ENCODE assay signal across 9 mouse cellular contexts in genomic region chr9:75243730-75244406, GRCm38 (mm10). TPM values are rescaled to one million over a fixed set of nuclear protein-coding genes. Genes with fewer than 3 reads are reported as not detected.
A peak's percentile ranks its signal among the peaks of the same experiment; 100 is the strongest.
DNase-seq lines count a peak whose midpoint lies in the region; ATAC-seq and TF ChIP-seq lines count a peak whose summit lies in the region.
"Had no signal": no experiment of that assay in that cellular context is flagged by ENCODE, and none has a peak within 500 bp of the region (broad histone marks: within the 10 kb centered on the region; RNA-seq: fewer than 3 reads in every experiment).

No protein-coding gene starts in this region.

- DNase-seq in embryonic facial prominence, embryonic 11.5 days (ENCODE audit: low spot score) = no peak
- no peak for DNase-seq in embryonic facial prominence, embryonic 10.5 days (ENCODE audit: low spot score)
- DNase-seq in retina, postnatal 1 day = peak; percentile 48
- DNase-seq in retina, embryonic 14.5 days (ENCODE audit: low spot score) = no peak
- DNase-seq in right cerebral cortex, adult 18-20 months = no peak

- no peak overlapping the region for H3K9ac ChIP-seq in embryonic facial prominence, embryonic 11.5 days (replicated peaks; ENCODE audit: low read length)
- H3K9ac ChIP-seq in intestine, postnatal 0 days (ENCODE audit: low read depth, low read length) = no peak overlapping the region
- H3K9ac ChIP-seq in stomach, embryonic 16.5 days (ENCODE audit: low read length) = no peak overlapping the region

- H3K4me1 ChIP-seq in embryonic facial prominence, embryonic 11.5 days (ENCODE audit: control insufficient read depth, insufficient read depth, low read length) = 0 out of 2 replicates have a peak, but pooled peaks cover 2% of the 10 kb centered on the region
- H3K4me1 ChIP-seq in embryonic facial prominence, embryonic 10.5 days = peaks cover 7% of the 10 kb centered on the region
- no peaks in the 10 kb centered on the region for H3K4me1 ChIP-seq in intestine, postnatal 0 days (replicated peaks; ENCODE audit: control insufficient read depth, insufficient read depth, low read length)
- H3K4me1 ChIP-seq in stomach, embryonic 16.5 days (ENCODE audit: control insufficient read depth, insufficient read depth, low read length) = no peaks in the 10 kb centered on the region

- no peaks in the 10 kb centered on the region for H3K36me3 ChIP-seq in embryonic facial prominence, embryonic 11.5 days (replicated peaks; ENCODE audit: control insufficient read depth, insufficient read depth, low read depth, low read length)
- no peaks in the 10 kb centered on the region for H3K36me3 ChIP-seq in embryonic facial prominence, embryonic 10.5 days (replicated peaks)
- H3K36me3 ChIP-seq in intestine, postnatal 0 days (ENCODE audit: control insufficient read depth, insufficient read depth) = no peaks in the 10 kb centered on the region
- H3K36me3 ChIP-seq in stomach, embryonic 16.5 days (ENCODE audit: control insufficient read depth, insufficient read depth, low read length) = no peaks in the 10 kb centered on the region

- no peaks in the 10 kb centered on the region for H3K27me3 ChIP-seq in embryonic facial prominence, embryonic 11.5 days (ENCODE audit: control insufficient read depth, insufficient read depth, low read length)
- H3K27me3 ChIP-seq in embryonic facial prominence, embryonic 10.5 days (replicated peaks; ENCODE audit: low read depth, poor library complexity, severe bottlenecking) = no peaks in the 10 kb centered on the region
- H3K27me3 ChIP-seq in intestine, postnatal 0 days (replicated peaks; ENCODE audit: control insufficient read depth, insufficient read depth, low read length) = no peaks in the 10 kb centered on the region
- H3K27me3 ChIP-seq in stomach, embryonic 16.5 days (ENCODE audit: control insufficient read depth, insufficient read depth, low read length) = no peaks in the 10 kb centered on the region

- no peaks in the 10 kb centered on the region for H3K9me3 ChIP-seq in embryonic facial prominence, embryonic 11.5 days (replicated peaks; ENCODE audit: control insufficient read depth, low read length)
- H3K9me3 ChIP-seq in embryonic facial prominence, embryonic 10.5 days = no peaks in the 10 kb centered on the region
- H3K9me3 ChIP-seq in intestine, postnatal 0 days (ENCODE audit: control insufficient read depth) = no peaks in the 10 kb centered on the region
- no peaks in the 10 kb centered on the region for H3K9me3 ChIP-seq in stomach, embryonic 16.5 days (replicated peaks; ENCODE audit: control insufficient read depth, low read length)

- H3K4me3 ChIP-seq in embryonic facial prominence, embryonic 11.5 days (ENCODE audit: low read depth, low read length) = no peak overlapping the region
- H3K4me3 ChIP-seq in embryonic facial prominence, embryonic 10.5 days = no peak overlapping the region
- H3K4me3 ChIP-seq in intestine, postnatal 0 days (ENCODE audit: low read depth, low read length) = no peak overlapping the region
- no peak overlapping the region for H3K4me3 ChIP-seq in stomach, embryonic 16.5 days (replicated peaks; ENCODE audit: low read length)

- 20% methylated on average over 5 of the region's 5 CpGs for WGBS in embryonic facial prominence, embryonic 11.5 days
- 30% methylated on average over 5 of the region's 5 CpGs for WGBS in embryonic facial prominence, embryonic 10.5 days
- 16% methylated on average over 5 of the region's 5 CpGs for WGBS in intestine, postnatal 0 days
- WGBS in stomach, embryonic 16.5 days = 18% methylated on average over 5 of the region's 5 CpGs

- ATAC-seq in embryonic facial prominence, embryonic 11.5 days (replicated peaks; ENCODE audit: insufficient number of reproducible peaks, low FRiP score, low TSS enrichment, low read depth) = peak; percentile 56; the same call in 1 of the 2 replicates
- peak; percentile 57 for ATAC-seq in intestine, postnatal 0 days
- peak; percentile 77 for ATAC-seq in stomach, embryonic 16.5 days (ENCODE audit: insufficient read depth, low FRiP score)
- no peak for ATAC-seq in erythroid progenitor cell, adult 5-6 weeks (replicated peaks; ENCODE audit: low FRiP score, poor library complexity, severe bottlenecking)

- no peak for TF ChIP-seq CTCF in intestine, postnatal 0 days (IDR thresholded peaks at IDR 0.05; ENCODE audit: low read depth)

- H3K4me2 ChIP-seq in embryonic facial prominence, embryonic 11.5 days (ENCODE audit: low read depth, low read length) = no peak overlapping the region
- H3K4me2 ChIP-seq in intestine, postnatal 0 days (replicated peaks; ENCODE audit: low read depth) = no peak overlapping the region
- H3K4me2 ChIP-seq in stomach, embryonic 16.5 days (ENCODE audit: low read depth, low read length) = no peak overlapping the region

- no peak overlapping the region for H3K27ac ChIP-seq in embryonic facial prominence, embryonic 11.5 days (replicated peaks; ENCODE audit: low read depth, low read length)
- no peak overlapping the region for H3K27ac ChIP-seq in embryonic facial prominence, embryonic 10.5 days (replicated peaks)
- H3K27ac ChIP-seq in intestine, postnatal 0 days (ENCODE audit: low read depth, low read length) = no peak overlapping the region
- no peak overlapping the region for H3K27ac ChIP-seq in stomach, embryonic 16.5 days (ENCODE audit: low read length)
- H3K27ac ChIP-seq: macrophage had no signal

RNA-seq across cellular contexts. Expression of gene Myo5c, which starts 12.0 kb away (rescaled TPM):
- polyA plus RNA-seq in embryonic facial prominence, embryonic 11.5 days (2014; fragmentation: Nextera tagmentation; extraction: Ambion mirVana) = 0.85 and 1.0 TPM in 2 replicates
- polyA plus RNA-seq in embryonic facial prominence, embryonic 10.5 days (2016; fragmentation: Nextera tagmentation; extraction: Ambion mirVana) = 1.2 and 1.3 TPM in 2 replicates
- polyA plus RNA-seq in intestine, postnatal 0 days (2015; fragmentation: Nextera tagmentation; extraction: Ambion mirVana) = 1.5 and 1.9 TPM in 2 replicates
- 17.8 and 18.6 TPM in 2 replicates for polyA plus RNA-seq in stomach, embryonic 16.5 days (2015; fragmentation: Nextera tagmentation; extraction: Ambion mirVana)
- total RNA-seq in erythroid progenitor cell, adult 5-6 weeks (2015; ENCODE audit: low replicate concordance) = not detected in 2 replicates
- not detected in 2 replicates for total RNA-seq in erythroid progenitor cell, adult 5-6 weeks (2017; ENCODE audit: low replicate concordance)
- polyA plus RNA-seq: macrophage had no signal
